Mouse (Mus musculus): Measurements from ENCODE around the gene Phgdh.

GRCm38 (mm10) chr3:98362753-98363152 is 23.0 kb upstream of the Phgdh start:
- peak; percentile 39; the same call in 1 of the 2 replicates for TF ChIP-seq CTCF (IDR thresholded peaks at IDR 0.05; ENCODE audit: borderline replicate concordance, extremely low read depth, insufficient read depth, insufficient read length)
- TF ChIP-seq POLR2A (IDR thresholded peaks at IDR 0.05; ENCODE audit: borderline replicate concordance, extremely low read depth, insufficient read depth, insufficient read length, poor library complexity, severe bottlenecking), result no peak
